Mouse (Mus musculus) embryonic facial prominence, embryonic 10.5 days (tissue): Measurements from ENCODE around the gene Ccm2l. TPM values are rescaled to one million over a fixed set of nuclear protein-coding genes. Genes with fewer than 3 reads are reported as not detected.

ENCODE experiments used
- DNase-seq: peaks from one replicate; pipeline ENCODE4 v3.0.0-alpha.2; 2017; ENCODE audit warnings: low spot score
- H3K27ac ChIP-seq: fragments of 300-500 bp; sonication (generic); replicated peaks from 2 replicates; pipeline ENCODE4 v1.5.1; 2016; ENCODE audit warnings: mild to moderate bottlenecking
- H3K27me3 ChIP-seq: fragments of 300-500 bp; sonication (generic); replicated peaks from 2 replicates; pipeline ENCODE4 v1.6.1; 2016; ENCODE audit warnings: low read depth, mild to moderate bottlenecking; ENCODE audit not compliant: poor library complexity, severe bottlenecking
- H3K36me3 ChIP-seq: fragments of 300-500 bp; sonication (generic); replicated peaks from 2 replicates; pipeline ENCODE4 v1.6.1; 2016; ENCODE audit warnings: mild to moderate bottlenecking, moderate library complexity
- H3K4me1 ChIP-seq: fragments of 300-500 bp; sonication (generic); 2 replicates; pipeline ENCODE4 v1.6.1; 2016
- H3K4me3 ChIP-seq: fragments of 300-500 bp; sonication (generic); 2 replicates; pipeline ENCODE4 v1.5.1; 2016; ENCODE audit warnings: mild to moderate bottlenecking, moderate library complexity
- H3K9me3 ChIP-seq: fragments of 300-500 bp; sonication (generic); 2 replicates; pipeline ENCODE4 v1.6.1; 2016; ENCODE audit warnings: mild to moderate bottlenecking
- WGBS: fragments of 180-500 bp; shearing (Covaris S2); methylation state at CpG from one replicate; pipeline ENCODE4 v1.1.7; 2016; 5-methylcytosine and 5-hydroxymethylcytosine counted together
- polyA plus RNA-seq: library from polyadenylated mRNA; unstranded; fragments of >200 nt; fragmentation: Nextera tagmentation; extraction: Ambion mirVana; gene quantifications from 2 replicates; pipeline ENCODE4 v1.2.1, GENCODE M21; 2016

Gene Ccm2l
- 1.2 TPM in 2 replicates for polyA plus RNA-seq

DNA sequence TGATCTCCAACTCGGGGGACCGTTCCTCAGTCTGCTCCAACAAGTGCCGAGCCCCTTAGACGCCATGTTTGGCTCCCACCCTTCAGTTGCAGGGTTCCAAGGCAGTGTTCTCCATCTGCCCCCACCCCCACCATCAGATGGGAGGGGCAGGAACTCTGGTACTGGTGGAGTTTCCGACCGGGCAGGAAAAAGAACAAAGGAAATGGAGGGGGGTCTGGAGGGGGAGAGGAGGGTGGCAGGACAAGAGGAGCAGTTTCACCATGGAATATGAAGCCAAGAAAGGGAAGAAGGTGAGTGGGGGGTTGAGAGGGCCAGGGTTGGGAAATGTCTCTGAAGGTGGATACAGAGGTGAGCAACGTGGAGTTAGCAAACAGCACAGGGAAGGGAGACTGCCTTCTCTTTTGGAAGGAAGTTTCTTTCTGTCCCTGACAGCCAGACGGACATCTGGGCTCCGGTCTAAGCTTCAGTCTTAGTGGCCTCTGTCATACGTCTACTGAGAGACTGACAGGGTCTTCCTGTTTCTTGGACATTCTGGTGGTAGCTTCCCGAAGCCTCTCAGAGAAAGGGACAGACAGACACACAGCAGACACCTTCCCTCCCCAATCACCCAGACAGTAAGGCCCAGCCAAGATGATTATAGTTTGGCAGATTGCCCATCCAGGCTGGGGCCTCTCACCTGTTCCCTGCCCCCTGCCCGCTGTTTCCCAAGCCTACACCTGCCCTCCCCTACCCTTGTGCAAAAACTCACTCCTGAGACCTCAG, at the start of gene Ccm2l:
TSS of gene Ccm2l (plus strand) at position 209 of the 762 bp plus-strand sequence.
- Histone ChIP-seq H3K27me3 (peaks cover 55% of the 10 kb centered on the region), H3K36me3 (no peaks in the 10 kb centered on the region), H3K27ac (no peak within 1 kb of the TSS), H3K9me3 (no peaks in the 10 kb centered on the region), H3K4me1 (peaks cover 12% of the 10 kb centered on the region; the same call in 1 of the 2 replicates), H3K4me3 (0 out of 2 replicates have a peak within 1 kb of the TSS, but pooled peaks have one; percentile 19)
- 55% methylated on average over 12 of the region's 12 CpGs for WGBS
- no peak for DNase-seq

DNA sequence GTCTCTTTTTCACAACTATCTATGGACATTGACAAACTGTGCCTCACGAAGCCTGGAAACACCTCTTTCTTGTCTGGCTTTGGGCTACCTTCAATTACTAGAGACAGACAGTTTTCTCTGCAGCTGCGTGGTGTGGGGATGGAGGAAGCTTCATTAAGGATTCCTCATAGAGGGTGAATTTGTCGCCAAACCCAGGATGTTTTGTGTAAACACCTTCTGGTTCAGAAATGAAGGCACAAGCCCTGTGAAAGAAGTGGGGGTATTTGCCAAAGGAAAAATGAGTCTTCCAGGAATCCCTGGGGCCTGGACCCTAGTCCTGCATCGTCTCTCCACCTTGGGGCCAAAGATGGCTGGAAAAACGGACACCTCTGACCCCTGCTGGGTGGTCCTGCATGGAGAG, 49.0 kb upstream of the Ccm2l start:
- WGBS: 42% methylated on average over 5 of the region's 5 CpGs
- Histone ChIP-seq H3K4me1 (peaks cover 16% of the 10 kb centered on the region), H3K27ac (no peak overlapping the region), H3K27me3 (peaks cover 15% of the 10 kb centered on the region), H3K36me3 (peaks cover 22% of the 10 kb centered on the region), H3K4me3 (no peak overlapping the region), H3K9me3 (no peaks in the 10 kb centered on the region)
- DNase-seq: no peak

DNA sequence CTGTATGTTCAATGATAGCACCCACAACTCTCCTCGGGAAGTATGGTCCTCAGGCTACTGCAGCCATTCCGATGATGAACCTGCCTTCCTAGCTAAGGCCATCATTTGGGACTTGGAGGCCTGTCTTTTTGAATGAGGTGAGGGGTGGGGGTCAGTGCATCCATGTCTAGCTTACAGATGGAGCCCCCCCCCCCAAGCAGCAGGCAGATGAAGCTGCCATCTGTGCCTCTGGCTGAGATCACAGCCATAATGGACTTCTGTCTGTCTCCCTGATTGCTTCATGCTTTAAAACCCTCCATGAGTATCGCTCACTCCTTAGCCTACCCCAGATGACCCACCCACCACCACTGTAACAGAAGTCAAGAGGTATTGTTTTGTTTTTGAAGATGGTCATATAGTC, 46.4 kb upstream of the Ccm2l start:
- H3K4me3 ChIP-seq: no peak overlapping the region
- H3K36me3 ChIP-seq: no peaks in the 10 kb centered on the region
- H3K27ac ChIP-seq: no peak overlapping the region
- no peak for DNase-seq
- H3K4me1 ChIP-seq: peaks cover 9% of the 10 kb centered on the region
- WGBS: 93% methylated on average over 3 of the region's 3 CpGs
- H3K9me3 ChIP-seq: no peaks in the 10 kb centered on the region
- H3K27me3 ChIP-seq: peaks cover 15% of the 10 kb centered on the region

DNA sequence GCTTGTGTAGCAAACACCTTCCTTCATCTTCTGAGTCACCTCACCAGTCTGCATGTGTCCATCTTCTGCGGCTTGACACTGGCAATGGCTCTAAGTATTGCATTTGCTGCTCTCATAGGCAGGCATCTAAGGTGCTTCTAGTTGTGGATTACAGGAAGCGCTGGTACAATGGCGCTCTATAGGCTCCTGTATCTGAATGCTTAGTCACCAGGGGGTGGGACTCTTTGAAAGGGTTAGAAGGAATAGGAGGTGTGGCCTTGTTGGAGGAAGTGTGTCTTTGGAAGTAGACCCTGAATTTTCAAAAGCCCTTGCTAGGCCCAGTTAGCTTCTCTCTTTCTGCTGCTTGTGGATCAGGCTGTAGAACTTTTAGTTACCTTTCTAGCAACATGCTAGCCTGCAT, 44.6 kb upstream of the Ccm2l start:
- no peaks in the 10 kb centered on the region for H3K9me3 ChIP-seq
- no peaks in the 10 kb centered on the region for H3K4me1 ChIP-seq
- WGBS: 70% methylated on average over 3 of the region's 3 CpGs
- peaks cover 10% of the 10 kb centered on the region for H3K27me3 ChIP-seq
- no peak for DNase-seq
- H3K36me3 ChIP-seq: no peaks in the 10 kb centered on the region
- no peak overlapping the region for H3K27ac ChIP-seq
- no peak overlapping the region for H3K4me3 ChIP-seq

DNA sequence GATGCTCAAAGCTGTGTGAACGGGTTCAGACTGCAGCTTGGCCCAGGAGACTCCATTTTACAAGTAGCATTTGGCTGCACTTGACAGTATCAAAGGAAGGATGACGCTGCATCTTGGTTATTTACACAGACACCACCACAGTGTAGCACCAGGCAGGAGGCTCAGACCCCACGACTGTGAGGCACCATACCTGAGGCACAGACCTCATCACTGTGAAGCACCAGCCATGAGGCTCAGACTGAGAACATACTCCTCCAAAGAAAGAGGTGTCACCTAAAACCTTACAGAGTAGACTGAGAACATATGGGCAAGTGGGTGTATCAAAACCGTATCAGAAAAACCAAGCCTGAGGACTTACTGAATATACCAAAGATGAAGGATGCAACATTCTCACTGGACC, 42.9 kb upstream of the Ccm2l start:
- Histone ChIP-seq H3K27me3 (peaks cover 13% of the 10 kb centered on the region), H3K4me3 (no peak overlapping the region), H3K36me3 (no peaks in the 10 kb centered on the region), H3K27ac (no peak overlapping the region), H3K4me1 (no peaks in the 10 kb centered on the region), H3K9me3 (no peaks in the 10 kb centered on the region)
- WGBS: 69% methylated on average over 4 of the region's 4 CpGs
- DNase-seq: no peak

DNA sequence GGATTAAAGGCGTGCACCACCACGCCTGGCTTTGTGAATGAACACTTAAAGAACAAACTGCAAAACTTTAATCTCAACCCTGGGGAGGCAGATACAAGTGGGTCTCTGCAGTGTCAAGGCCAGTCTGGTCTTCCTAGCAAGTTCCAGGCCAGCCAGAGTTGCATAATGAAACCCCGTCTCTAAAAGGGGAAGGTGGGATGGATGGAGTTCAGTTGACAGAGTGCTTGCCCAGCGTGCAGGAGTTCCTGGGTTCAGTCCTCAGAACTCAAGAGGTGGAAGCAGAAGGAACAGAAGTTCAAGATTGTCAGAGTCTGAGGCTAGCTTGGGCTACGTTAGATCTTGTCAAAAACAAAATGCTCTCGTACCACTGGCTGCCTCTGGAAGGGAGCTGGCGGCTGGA, 39.7 kb upstream of the Ccm2l start:
- Histone ChIP-seq H3K27me3 (peaks cover 38% of the 10 kb centered on the region), H3K4me3 (no peak overlapping the region), H3K9me3 (no peaks in the 10 kb centered on the region), H3K4me1 (peaks cover 2% of the 10 kb centered on the region; the same call in 1 of the 2 replicates), H3K36me3 (no peaks in the 10 kb centered on the region), H3K27ac (no peak overlapping the region)
- WGBS: 85% methylated on average over 7 of the region's 7 CpGs
- DNase-seq: no peak

DNA sequence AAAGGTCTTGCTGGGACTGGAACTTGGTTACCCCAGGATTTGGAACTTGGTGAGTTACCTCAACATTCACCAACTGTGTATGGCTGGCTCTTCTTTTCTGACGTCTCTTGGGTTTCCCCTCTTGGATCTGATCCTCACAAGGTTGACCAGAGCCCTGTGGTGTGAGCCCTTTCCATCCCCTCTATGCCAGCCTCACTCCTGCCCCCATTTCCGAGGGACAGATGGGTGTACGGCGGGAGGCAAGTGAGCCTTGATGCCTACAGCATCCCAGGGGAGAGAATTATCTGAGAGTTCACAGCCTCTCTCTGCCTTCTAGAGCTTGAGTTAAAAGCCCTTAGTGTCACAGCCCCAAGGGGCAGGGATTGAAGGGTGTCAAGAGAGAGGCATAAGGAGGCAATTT, 38.3 kb upstream of the Ccm2l start:
- no peak overlapping the region for H3K4me3 ChIP-seq
- peaks cover 16% of the 10 kb centered on the region for H3K4me1 ChIP-seq
- no peak for DNase-seq
- no peaks in the 10 kb centered on the region for H3K36me3 ChIP-seq
- peaks cover 52% of the 10 kb centered on the region for H3K27me3 ChIP-seq
- no peaks in the 10 kb centered on the region for H3K9me3 ChIP-seq
- 68% methylated on average over 4 of the region's 4 CpGs for WGBS
- H3K27ac ChIP-seq: no peak overlapping the region

DNA sequence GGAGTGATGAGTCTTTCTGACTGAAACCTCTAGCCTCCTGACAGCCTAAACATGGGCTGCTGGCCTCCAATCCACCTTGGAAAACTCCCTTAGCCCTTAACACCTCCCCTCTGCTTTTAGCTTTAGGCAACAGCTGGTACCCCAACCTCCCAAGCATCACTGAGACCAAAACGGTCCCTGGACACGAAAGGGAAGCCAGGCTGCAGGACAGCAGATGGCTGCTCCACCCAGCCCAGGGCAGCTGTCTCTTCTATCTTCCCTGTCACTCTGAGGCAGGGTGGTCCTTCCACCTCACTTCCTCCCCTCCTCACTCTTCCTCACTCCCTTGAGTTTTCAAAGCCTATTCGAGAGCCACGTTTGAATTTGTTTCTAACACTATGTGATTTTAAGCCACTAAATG, 35.3 kb upstream of the Ccm2l start:
- peaks cover 18% of the 10 kb centered on the region for H3K4me1 ChIP-seq
- peaks cover 70% of the 10 kb centered on the region for H3K27me3 ChIP-seq
- no peaks in the 10 kb centered on the region for H3K36me3 ChIP-seq
- DNase-seq: no peak
- H3K27ac ChIP-seq: no peak overlapping the region
- H3K9me3 ChIP-seq: no peaks in the 10 kb centered on the region
- 31% methylated on average over 4 of the region's 4 CpGs for WGBS
- no peak overlapping the region for H3K4me3 ChIP-seq

DNA sequence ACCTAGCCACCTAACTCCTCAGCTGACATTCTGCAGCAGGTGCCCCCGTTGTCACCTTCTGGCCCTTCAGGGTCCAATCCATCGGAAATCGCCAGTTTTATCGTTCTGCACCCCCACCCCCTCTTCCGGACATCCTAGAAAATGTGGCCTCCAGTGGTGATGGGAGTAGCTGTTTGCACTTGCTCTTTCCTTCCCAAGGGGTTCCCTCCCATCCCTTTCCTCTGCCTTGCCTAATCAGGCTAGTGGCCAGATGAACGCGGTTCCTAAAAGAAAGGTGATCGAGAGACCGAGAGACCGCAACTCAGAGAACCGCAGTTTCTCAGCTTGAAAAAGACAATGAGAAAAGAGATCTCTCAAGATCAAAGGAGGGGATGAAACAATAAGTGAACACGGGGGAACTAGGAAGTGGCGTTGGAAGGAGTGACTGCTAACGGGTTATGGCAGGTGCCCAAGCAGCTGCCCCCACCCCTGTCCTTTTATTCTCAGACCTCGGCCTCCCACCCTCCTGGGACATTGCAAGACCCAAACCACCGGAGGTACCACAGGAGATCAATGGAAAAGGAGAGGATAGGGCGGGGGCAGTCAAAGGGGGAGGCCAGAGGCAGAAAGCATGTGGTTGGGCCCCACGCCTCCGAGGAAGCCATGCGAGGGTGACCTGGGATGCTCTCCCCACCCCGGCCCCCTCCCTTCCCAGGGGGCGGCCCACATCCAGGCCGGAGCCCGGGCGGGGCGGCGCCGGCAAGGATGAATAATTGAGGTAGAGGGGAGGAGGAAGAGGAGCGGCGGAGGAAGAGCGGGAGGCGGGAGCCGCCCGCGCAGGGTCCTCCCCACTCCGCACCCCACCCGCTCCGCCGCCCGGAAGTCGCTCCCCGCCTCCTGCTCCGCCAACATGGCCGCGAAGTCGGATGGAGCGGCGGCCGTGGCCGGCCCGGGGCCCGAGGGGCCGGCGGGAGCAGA, 34.4 kb upstream of the Ccm2l start, which contains the start of gene Xkr7:
TSS of gene Xkr7 (plus strand) at position 727 of the 957 bp plus-strand sequence.
- Histone ChIP-seq H3K9me3 (no peaks in the 10 kb centered on the region), H3K27me3 (peaks cover 77% of the 10 kb centered on the region), H3K4me1 (peaks cover 18% of the 10 kb centered on the region), H3K36me3 (no peaks in the 10 kb centered on the region), H3K4me3 (peak within 1 kb of the TSS; percentile 64), H3K27ac (peak within 1 kb of the TSS; percentile 30)
- no peak for DNase-seq
- WGBS: 1% methylated on average over 53 of the region's 54 CpGs

DNA sequence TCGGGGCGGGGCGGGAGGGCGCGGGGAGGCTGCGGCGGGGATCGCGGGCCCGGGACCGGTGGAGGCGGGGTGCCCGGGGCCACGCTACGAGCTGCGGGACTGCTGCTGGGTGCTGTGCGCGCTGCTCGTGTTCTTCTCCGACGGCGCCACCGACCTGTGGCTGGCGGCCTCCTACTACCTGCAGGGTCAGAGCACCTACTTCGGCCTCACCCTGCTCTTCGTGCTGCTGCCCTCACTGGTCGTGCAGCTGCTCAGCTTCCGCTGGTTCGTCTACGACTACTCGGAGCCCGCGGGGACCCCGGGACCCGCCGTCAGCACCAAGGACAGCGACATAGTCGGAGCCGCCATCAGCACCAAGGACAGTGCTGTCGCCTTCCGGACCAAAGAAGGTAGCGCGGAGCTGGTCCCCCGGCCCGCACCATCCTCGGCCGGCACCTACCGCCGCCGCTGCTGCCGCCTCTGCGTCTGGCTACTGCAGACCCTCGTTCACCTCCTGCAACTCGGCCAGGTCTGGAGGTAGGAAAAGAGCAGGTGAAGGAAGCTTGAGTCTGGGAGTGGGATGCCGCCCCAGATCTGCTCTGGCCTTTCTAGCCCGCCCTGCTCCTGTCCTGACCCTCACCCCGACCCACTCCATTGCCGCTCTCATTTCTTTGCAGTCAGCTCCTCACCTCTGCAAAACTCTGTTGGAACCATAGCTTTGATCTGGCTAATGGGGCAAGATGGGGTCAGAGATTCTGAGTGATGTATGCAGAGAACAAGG, 33.5 kb upstream of the Ccm2l start:
- Histone ChIP-seq H3K27me3 (peaks cover 79% of the 10 kb centered on the region), H3K36me3 (no peaks in the 10 kb centered on the region), H3K9me3 (no peaks in the 10 kb centered on the region), H3K4me1 (peaks cover 18% of the 10 kb centered on the region), H3K4me3 (peak overlapping the region; percentile 64), H3K27ac (peak overlapping the region; percentile 30)
- under 1% methylated on average over 58 of the region's 58 CpGs for WGBS
- peak; percentile 93 for DNase-seq

DNA sequence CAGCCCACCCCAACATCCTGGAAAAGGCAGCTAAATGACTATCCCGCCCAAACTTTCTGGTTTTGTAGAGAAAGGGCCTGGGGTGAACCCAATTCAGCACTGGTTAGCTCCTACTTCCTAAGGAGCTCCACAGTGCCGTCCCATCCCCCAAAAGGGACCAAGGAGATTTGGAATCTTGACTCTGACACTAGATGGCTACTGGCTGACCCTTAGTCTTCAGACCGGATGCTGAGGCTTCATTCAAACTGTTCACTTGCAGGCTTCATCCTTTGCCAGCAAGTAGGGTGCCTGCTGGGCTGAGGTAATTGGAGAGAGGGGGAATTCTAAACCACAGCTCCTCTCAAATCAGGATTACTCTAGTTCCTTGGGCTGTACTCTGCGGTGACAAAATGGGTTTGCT, 32.8 kb upstream of the Ccm2l start:
- Histone ChIP-seq H3K36me3 (no peaks in the 10 kb centered on the region), H3K4me1 (peaks cover 18% of the 10 kb centered on the region), H3K9me3 (no peaks in the 10 kb centered on the region), H3K27me3 (peaks cover 74% of the 10 kb centered on the region), H3K27ac (no peak overlapping the region), H3K4me3 (peak overlapping the region; percentile 64)
- no peak for DNase-seq
- WGBS: 17% methylated on average over 4 of the region's 4 CpGs
